Mouse (Mus musculus): Measurements from ENCODE around the gene Krt14. TPM values are rescaled to one million over a fixed set of nuclear protein-coding genes. Genes with fewer than 3 reads are reported as not detected.
"Not testable (repeated sequence)": the region's sequence is repeated elsewhere in the genome, so short reads cannot be mapped to it uniquely, and the experiment has no call there.

Gene Krt14
- polyA plus RNA-seq (2015; fragmentation: Nextera tagmentation; extraction: Ambion mirVana), result 3.0 and 4.8 TPM in 2 replicates

DNA sequence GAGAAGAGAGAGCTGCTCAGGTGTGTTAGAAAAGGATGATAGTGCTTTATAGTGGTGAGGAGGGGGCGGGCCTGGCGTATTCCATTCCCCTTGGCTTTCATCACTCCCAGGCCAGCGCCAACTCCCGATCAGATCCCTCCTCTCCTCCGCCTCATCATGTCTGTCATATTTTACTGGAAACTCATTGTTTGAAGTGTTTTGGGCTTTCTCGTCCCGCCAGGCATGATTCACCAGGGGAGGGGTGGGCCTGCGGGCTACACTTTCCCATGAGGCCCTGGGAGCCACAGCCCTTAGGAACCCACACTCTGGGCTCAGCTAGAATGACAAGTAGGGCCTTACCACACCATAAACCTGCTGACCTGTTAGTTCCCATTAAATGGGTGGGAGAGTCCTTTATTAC lies at the start of gene Krt14:
Gene Krt14 (minus strand): TSS at position 51 of the 400 bp plus-strand sequence.
- Histone ChIP-seq H3K36me3 (no peaks in the 10 kb centered on the region), H3K27ac (no peak within 1 kb of the TSS), H3K4me3 (no peak within 1 kb of the TSS), H3K4me1 (replicated peaks) (no peaks in the 10 kb centered on the region), H3K9ac (no peak within 1 kb of the TSS), H3K9me3 (replicated peaks) (no peaks in the 10 kb centered on the region), H3K27me3 (0 out of 2 replicates have a peak, but pooled peaks cover 3% of the 10 kb centered on the region), H3K4me2 (no peak within 1 kb of the TSS)
- ATAC-seq (replicated peaks; ENCODE audit: insufficient number of reproducible peaks, insufficient read depth, low FRiP score, low read depth), result no peak
- 78% methylated on average over 8 of the region's 8 CpGs for WGBS

GRCm38 (mm10) chr11:100255514-100255913 lies 48.2 kb upstream of the Krt14 start:
- Histone ChIP-seq H3K27ac (no peak overlapping the region), H3K4me1 (replicated peaks) (no peaks in the 10 kb centered on the region), H3K9ac (no peak overlapping the region), H3K27me3 (no peaks in the 10 kb centered on the region), H3K36me3 (no peaks in the 10 kb centered on the region), H3K4me3 (no peak overlapping the region), H3K4me2 (no peak overlapping the region), H3K9me3 (replicated peaks) (no peaks in the 10 kb centered on the region)
- ATAC-seq (replicated peaks; ENCODE audit: insufficient number of reproducible peaks, insufficient read depth, low FRiP score, low read depth), result no peak
- WGBS, result 86% methylated on average over 6 of the region's 6 CpGs

GRCm38 (mm10) chr11:100254360-100255090 lies 47.2 kb upstream of the Krt14 start:
- Histone ChIP-seq H3K9me3 (replicated peaks) (no peaks in the 10 kb centered on the region), H3K4me1 (replicated peaks) (no peaks in the 10 kb centered on the region)
- no peak for ATAC-seq (replicated peaks; ENCODE audit: insufficient number of reproducible peaks, insufficient read depth, low FRiP score, low read depth)

GRCm38 (mm10) chr11:100248852-100249465 lies 41.6 kb upstream of the Krt14 start, which contains the start of gene Krt16:
Gene Krt16, minus strand, starts transcription at chr11:100248902.
- no peaks in the 10 kb centered on the region for H3K9me3 ChIP-seq (replicated peaks)
- no peak within 1 kb of the TSS for H3K27ac ChIP-seq
- no peak for ATAC-seq (replicated peaks; ENCODE audit: insufficient number of reproducible peaks, insufficient read depth, low FRiP score, low read depth)
- H3K4me1 ChIP-seq (replicated peaks), result no peaks in the 10 kb centered on the region
- H3K36me3 ChIP-seq, result no peaks in the 10 kb centered on the region
- WGBS, result 81% methylated on average over 7 of the region's 7 CpGs
- H3K9ac ChIP-seq, result no peak within 1 kb of the TSS
- H3K4me2 ChIP-seq, result no peak within 1 kb of the TSS
- no peaks in the 10 kb centered on the region for H3K27me3 ChIP-seq
- no peak within 1 kb of the TSS for H3K4me3 ChIP-seq

More at GRCm38 (mm10) chr11:100254360-100255090, 47.2 kb upstream of the Krt14 start:
- H3K9ac ChIP-seq, result no peak overlapping the region
- WGBS, result 55% methylated on average over 5 of the region's 5 CpGs
- no peak overlapping the region for H3K27ac ChIP-seq
- no peaks in the 10 kb centered on the region for H3K27me3 ChIP-seq
- H3K36me3 ChIP-seq, result no peaks in the 10 kb centered on the region
- H3K4me2 ChIP-seq, result no peak overlapping the region
- H3K4me3 ChIP-seq, result no peak overlapping the region

DNA sequence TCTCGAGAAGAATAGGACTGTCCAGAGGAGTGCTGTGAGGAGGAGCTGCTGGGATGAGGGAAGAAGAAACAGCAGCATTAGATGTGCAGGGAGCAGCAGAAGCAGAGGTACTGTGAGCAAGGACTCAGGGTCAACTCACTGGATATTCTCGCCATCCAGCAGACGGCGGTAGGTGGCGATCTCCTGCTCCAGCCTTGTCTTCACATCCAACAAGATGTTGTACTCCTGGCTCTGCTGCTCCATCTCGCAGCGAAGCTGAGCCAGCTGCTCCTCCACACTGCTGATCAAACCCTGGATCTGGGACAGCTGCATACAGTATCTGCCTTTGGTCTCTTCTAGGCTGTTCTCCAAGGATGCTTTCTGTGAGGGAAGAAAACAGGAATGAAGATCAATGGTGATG lies 39.1 kb upstream of the Krt14 start:
- ATAC-seq (replicated peaks; ENCODE audit: insufficient number of reproducible peaks, insufficient read depth, low FRiP score, low read depth); H3K4me1 ChIP-seq (replicated peaks); H3K4me3 ChIP-seq; H3K9ac ChIP-seq; H3K4me2 ChIP-seq; H3K27me3 ChIP-seq; H3K36me3 ChIP-seq; H3K27ac ChIP-seq; H3K9me3 ChIP-seq (replicated peaks): not testable (repeated sequence)
- 63% methylated on average over 7 of the region's 7 CpGs for WGBS

- not testable (repeated sequence) for H3K4me1 ChIP-seq (replicated peaks); ATAC-seq (replicated peaks; ENCODE audit: insufficient number of reproducible peaks, insufficient read depth, low FRiP score, low read depth)
- WGBS, result 86% methylated on average over 4 of the region's 4 CpGs
These were observed 32.9 kb upstream of the Krt14 start for GRCm38 (mm10) chr11:100240272-100240671.

DNA sequence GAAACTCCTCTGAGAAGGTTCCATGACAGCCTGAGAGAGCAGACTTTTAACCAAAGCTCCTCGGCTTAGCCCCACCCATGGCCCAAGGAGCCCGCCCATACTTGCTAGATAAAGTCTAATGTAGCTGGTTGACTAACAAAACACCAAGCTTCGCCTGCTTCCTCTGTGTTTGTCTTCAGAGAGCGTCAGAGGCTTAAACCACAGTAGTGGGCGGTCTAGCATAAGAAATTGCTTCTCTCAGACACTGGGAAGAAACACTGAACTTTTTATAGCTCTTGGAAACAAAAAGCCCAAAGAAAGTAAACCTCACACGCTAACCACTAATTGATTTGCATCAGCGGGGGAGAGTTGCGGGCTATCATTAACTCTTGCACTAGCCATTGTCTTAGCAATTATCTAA lies 14.4 kb upstream of the Krt14 start:
- no peak for ATAC-seq (replicated peaks; ENCODE audit: insufficient number of reproducible peaks, insufficient read depth, low FRiP score, low read depth)
- no peak overlapping the region for H3K27ac ChIP-seq
- H3K36me3 ChIP-seq, result no peaks in the 10 kb centered on the region
- H3K4me3 ChIP-seq, result no peak overlapping the region
- H3K9ac ChIP-seq, result no peak overlapping the region
- no peaks in the 10 kb centered on the region for H3K4me1 ChIP-seq (replicated peaks)
- 64% methylated on average over 8 of the region's 8 CpGs for WGBS
- H3K9me3 ChIP-seq (replicated peaks), result peaks cover 4% of the 10 kb centered on the region; the same call in 1 of the 2 replicates
- no peak overlapping the region for H3K4me2 ChIP-seq
- H3K27me3 ChIP-seq, result no peaks in the 10 kb centered on the region

More at GRCm38 (mm10) chr11:100240272-100240671, 32.9 kb upstream of the Krt14 start:
- not testable (repeated sequence) for H3K9ac ChIP-seq; H3K4me2 ChIP-seq; H3K27me3 ChIP-seq; H3K4me3 ChIP-seq; H3K36me3 ChIP-seq; H3K27ac ChIP-seq; H3K9me3 ChIP-seq (replicated peaks)

DNA sequence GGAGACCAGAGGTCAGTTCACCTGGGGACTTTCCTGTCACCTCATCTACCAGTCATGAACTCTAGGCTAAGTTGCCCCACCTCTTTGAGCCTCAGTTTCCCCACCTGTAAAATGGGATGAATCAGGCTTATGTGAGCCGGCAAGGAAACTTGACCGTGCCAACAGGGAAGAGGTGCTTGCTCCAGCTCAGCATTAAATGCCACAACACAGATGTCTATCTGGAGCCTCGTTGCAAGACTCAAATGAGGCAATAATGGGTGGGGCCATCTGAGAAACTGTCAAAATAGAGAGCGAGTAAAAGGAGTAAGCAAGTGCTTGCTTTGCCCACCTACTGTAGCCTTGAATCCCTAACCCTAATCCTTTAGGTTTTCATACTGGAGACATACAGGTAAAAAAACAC lies 12.0 kb upstream of the Krt14 start:
- WGBS, result 81% methylated on average over 4 of the region's 4 CpGs
- H3K4me3 ChIP-seq, result no peak overlapping the region
- H3K4me1 ChIP-seq (replicated peaks), result no peaks in the 10 kb centered on the region
- no peaks in the 10 kb centered on the region for H3K36me3 ChIP-seq
- no peak overlapping the region for H3K27ac ChIP-seq
- H3K4me2 ChIP-seq, result no peak overlapping the region
- H3K9ac ChIP-seq, result no peak overlapping the region
- no peak for ATAC-seq (replicated peaks; ENCODE audit: insufficient number of reproducible peaks, insufficient read depth, low FRiP score, low read depth)
- no peaks in the 10 kb centered on the region for H3K9me3 ChIP-seq (replicated peaks)
- H3K27me3 ChIP-seq, result peaks cover 2% of the 10 kb centered on the region; the same call in 1 of the 2 replicates

DNA sequence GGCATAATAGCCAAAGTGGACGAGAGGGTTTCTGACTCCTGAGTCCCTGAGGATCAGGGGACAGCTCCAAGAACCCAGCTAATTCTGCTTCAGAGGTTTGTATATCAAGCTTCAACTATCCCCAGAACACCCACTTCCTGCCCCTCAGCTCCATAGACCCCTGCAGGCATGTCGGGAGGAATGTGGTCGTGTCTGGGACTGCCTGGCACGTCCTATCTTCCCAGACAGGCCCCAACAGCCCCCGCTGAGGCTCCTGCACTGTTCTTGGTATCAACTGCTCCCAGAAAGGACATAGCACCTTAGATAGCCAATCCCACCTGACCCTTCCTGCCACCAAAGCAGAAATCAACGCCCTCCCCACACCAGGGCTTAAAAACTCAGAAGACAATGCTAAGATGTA lies 1.2 kb upstream of the Krt14 start:
- Histone ChIP-seq H3K27ac (no peak overlapping the region), H3K9ac (no peak overlapping the region), H3K4me1 (replicated peaks) (no peaks in the 10 kb centered on the region), H3K4me2 (no peak overlapping the region), H3K27me3 (no peaks in the 10 kb centered on the region), H3K36me3 (no peaks in the 10 kb centered on the region), H3K9me3 (replicated peaks) (no peaks in the 10 kb centered on the region), H3K4me3 (no peak overlapping the region)
- no peak for ATAC-seq (replicated peaks; ENCODE audit: insufficient number of reproducible peaks, insufficient read depth, low FRiP score, low read depth)
- 26% methylated on average over 6 of the region's 6 CpGs for WGBS

DNA sequence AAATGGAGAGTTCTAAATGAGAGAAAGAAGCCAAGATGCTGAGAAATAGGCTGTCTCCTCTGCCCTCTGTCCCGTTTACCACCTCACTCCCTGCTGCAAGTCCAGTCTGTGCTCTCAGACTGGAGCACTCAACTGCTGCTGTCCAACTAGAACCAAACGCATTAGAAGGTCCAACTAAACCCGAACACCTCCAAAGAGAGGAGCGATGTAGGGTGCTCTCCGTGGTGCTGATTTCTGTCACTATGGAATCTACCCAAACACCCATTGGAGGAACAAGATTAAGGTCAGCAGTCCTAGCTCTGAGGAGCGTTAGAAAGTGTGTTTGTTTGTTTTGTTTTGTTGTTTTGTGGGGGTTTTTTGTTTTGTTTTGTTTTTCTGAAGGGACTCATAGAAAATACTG lies 3.9 kb downstream of the Krt14 start:
- no peaks in the 10 kb centered on the region for H3K36me3 ChIP-seq
- WGBS, result 11% methylated on average over 6 of the region's 6 CpGs
- no peak for ATAC-seq (replicated peaks; ENCODE audit: insufficient number of reproducible peaks, insufficient read depth, low FRiP score, low read depth)
- H3K4me3 ChIP-seq, result no peak overlapping the region
- H3K9ac ChIP-seq, result no peak overlapping the region
- H3K9me3 ChIP-seq (replicated peaks), result no peaks in the 10 kb centered on the region
- H3K27me3 ChIP-seq, result 0 out of 2 replicates have a peak, but pooled peaks cover 3% of the 10 kb centered on the region
- no peak overlapping the region for H3K4me2 ChIP-seq
- no peak overlapping the region for H3K27ac ChIP-seq
- no peaks in the 10 kb centered on the region for H3K4me1 ChIP-seq (replicated peaks)

- Histone ChIP-seq H3K4me3 (no peak overlapping the region), H3K9ac (no peak overlapping the region), H3K4me1 (replicated peaks) (no peaks in the 10 kb centered on the region), H3K4me2 (no peak overlapping the region), H3K9me3 (replicated peaks) (no peaks in the 10 kb centered on the region), H3K36me3 (no peaks in the 10 kb centered on the region), H3K27me3 (0 out of 2 replicates have a peak, but pooled peaks cover 3% of the 10 kb centered on the region), H3K27ac (no peak overlapping the region)
- no peak for ATAC-seq (replicated peaks; ENCODE audit: insufficient number of reproducible peaks, insufficient read depth, low FRiP score, low read depth)
- WGBS, result 69% methylated on average over 4 of the region's 4 CpGs
These were observed 4.4 kb downstream of the Krt14 start for GRCm38 (mm10) chr11:100202906-100203305.
